Mouse (Mus musculus) kidney, embryonic 14.5 days (tissue): Measurements from ENCODE around the gene Kri1. TPM values are rescaled to one million over a fixed set of nuclear protein-coding genes. Genes with fewer than 3 reads are reported as not detected.

Source experiments
- ATAC-seq: fragments of 200-750 bp; cut with Nextera tagmentation; 2 replicates; pipeline ENCODE4 v1.8.0; 2017; ENCODE audit warnings: moderate number of reproducible peaks, mild to moderate bottlenecking, moderate TSS enrichment, moderate library complexity; ENCODE audit not compliant: low FRiP score, low TSS enrichment
- H3K27ac ChIP-seq: fragments of 300-500 bp; sonication (generic); 2 replicates; pipeline ENCODE4 v1.5.1; 2014; ENCODE audit warnings: low read depth, mild to moderate bottlenecking, low read length, moderate library complexity, mixed read lengths
- H3K27me3 ChIP-seq: fragments of 300-500 bp; sonication (generic); 2 replicates; pipeline ENCODE4 v1.6.1; 2014; ENCODE audit warnings: mild to moderate bottlenecking, low read length; ENCODE audit not compliant: control insufficient read depth, insufficient read depth
- H3K36me3 ChIP-seq: fragments of 300-500 bp; sonication (generic); 2 replicates; pipeline ENCODE4 v1.6.1; 2014; ENCODE audit warnings: low read length, mixed read lengths; ENCODE audit not compliant: control insufficient read depth, insufficient read depth
- H3K4me1 ChIP-seq: fragments of 300-500 bp; sonication (generic); 2 replicates; pipeline ENCODE4 v1.6.1; 2014; ENCODE audit warnings: low read length, mixed read lengths; ENCODE audit not compliant: control insufficient read depth, insufficient read depth
- H3K4me2 ChIP-seq: fragments of 300-500 bp; sonication (generic); replicated peaks from 2 replicates; pipeline ENCODE4 v1.6.1; 2014; ENCODE audit warnings: low read depth, mild to moderate bottlenecking, low read length
- H3K4me3 ChIP-seq: fragments of 300-500 bp; sonication (generic); 2 replicates; pipeline ENCODE4 v1.5.1; 2014; ENCODE audit warnings: mild to moderate bottlenecking, low read length
- H3K9ac ChIP-seq: fragments of 300-500 bp; sonication (generic); 2 replicates; pipeline ENCODE4 v1.6.1; 2014; ENCODE audit warnings: low read depth, mild to moderate bottlenecking, low read length, moderate library complexity
- H3K9me3 ChIP-seq: fragments of 300-500 bp; sonication (generic); 2 replicates; pipeline ENCODE4 v1.6.1; 2016; ENCODE audit warnings: low read length; ENCODE audit not compliant: control insufficient read depth
- WGBS: fragments of 180-500 bp; shearing (Covaris S2); extraction: QIAGEN DNeasy Blood & Tissue Kit; methylation state at CpG from one replicate; pipeline ENCODE4 v1.1.7; 2014; 5-methylcytosine and 5-hydroxymethylcytosine counted together
- polyA plus RNA-seq: library from polyadenylated mRNA; unstranded; fragments of >200 nt; fragmentation: Nextera tagmentation; extraction: Ambion mirVana; gene quantifications from 2 replicates; pipeline ENCODE4 v1.2.1, GENCODE M21; 2014

Kri1 gene
- polyA plus RNA-seq, 1 experiment from 2014 or later: 18.6 TPM

GRCm38 (mm10) chr9:21286753-21287152 is 1.0 kb downstream of the Kri1 start:
- peak overlapping the region; percentile 84 for H3K4me2 ChIP-seq
- peaks cover 27% of the 10 kb centered on the region for H3K4me1 ChIP-seq
- no peak for ATAC-seq
- peak overlapping the region; percentile 84; the same call in 1 of the 2 replicates for H3K9ac ChIP-seq
- no peak overlapping the region for H3K27ac ChIP-seq
- H3K36me3 ChIP-seq: peaks cover 30% of the 10 kb centered on the region
- H3K4me3 ChIP-seq: peak overlapping the region; percentile 86
- no peaks in the 10 kb centered on the region for H3K9me3 ChIP-seq
- WGBS: 81% methylated on average over 3 of the region's 3 CpGs
- H3K27me3 ChIP-seq: no peaks in the 10 kb centered on the region

- Histone ChIP-seq H3K4me1 (peaks cover 17% of the 10 kb centered on the region), H3K9me3 (no peaks in the 10 kb centered on the region), H3K4me3 (no peak overlapping the region), H3K27me3 (no peaks in the 10 kb centered on the region), H3K4me2 (no peak overlapping the region), H3K27ac (no peak overlapping the region), H3K36me3 (peaks cover 55% of the 10 kb centered on the region), H3K9ac (no peak overlapping the region)
- WGBS: 81% methylated on average over 3 of the region's 3 CpGs
- ATAC-seq: no peak
These were observed 3.8 kb downstream of the Kri1 start for GRCm38 (mm10) chr9:21283994-21284393.

GRCm38 (mm10) chr9:21283591-21283990 is 4.2 kb downstream of the Kri1 start:
- Histone ChIP-seq H3K9me3 (no peaks in the 10 kb centered on the region), H3K4me3 (no peak overlapping the region), H3K9ac (no peak overlapping the region), H3K27ac (no peak overlapping the region), H3K27me3 (no peaks in the 10 kb centered on the region), H3K4me2 (no peak overlapping the region), H3K36me3 (peaks cover 59% of the 10 kb centered on the region), H3K4me1 (peaks cover 13% of the 10 kb centered on the region)
- WGBS: 96% methylated on average over 5 of the region's 5 CpGs
- ATAC-seq: no peak

GRCm38 (mm10) chr9:21277776-21278175 is 10.0 kb downstream of the Kri1 start:
- H3K4me2 ChIP-seq: no peak overlapping the region
- no peak overlapping the region for H3K9ac ChIP-seq
- H3K36me3 ChIP-seq: peaks cover 86% of the 10 kb centered on the region
- no peaks in the 10 kb centered on the region for H3K27me3 ChIP-seq
- H3K27ac ChIP-seq: no peak overlapping the region
- no peaks in the 10 kb centered on the region for H3K4me1 ChIP-seq
- H3K9me3 ChIP-seq: no peaks in the 10 kb centered on the region
- no peak overlapping the region for H3K4me3 ChIP-seq
- 94% methylated on average over 5 of the region's 5 CpGs for WGBS
- ATAC-seq: no peak

- Histone ChIP-seq H3K36me3 (peaks cover 89% of the 10 kb centered on the region), H3K4me2 (no peak overlapping the region), H3K27me3 (no peaks in the 10 kb centered on the region), H3K27ac (no peak overlapping the region), H3K4me1 (no peaks in the 10 kb centered on the region), H3K4me3 (no peak overlapping the region), H3K9me3 (no peaks in the 10 kb centered on the region), H3K9ac (no peak overlapping the region)
- 92% methylated on average over 8 of the region's 8 CpGs for WGBS
- ATAC-seq: no peak
These were observed 11.5 kb downstream of the Kri1 start for GRCm38 (mm10) chr9:21276307-21276706.

- H3K4me1 ChIP-seq: no peaks in the 10 kb centered on the region
These were observed 12.0 kb downstream of the Kri1 start for GRCm38 (mm10) chr9:21275727-21276126.

GRCm38 (mm10) chr9:21275013-21275710 is 12.6 kb downstream of the Kri1 start:
- Histone ChIP-seq H3K27me3 (no peaks in the 10 kb centered on the region), H3K9me3 (no peaks in the 10 kb centered on the region), H3K36me3 (peaks cover 91% of the 10 kb centered on the region), H3K4me3 (no peak overlapping the region), H3K9ac (no peak overlapping the region), H3K27ac (no peak overlapping the region), H3K4me2 (no peak overlapping the region), H3K4me1 (no peaks in the 10 kb centered on the region)
- 88% methylated on average over 7 of the region's 7 CpGs for WGBS
- ATAC-seq: no peak

More at GRCm38 (mm10) chr9:21275727-21276126, 12.0 kb downstream of the Kri1 start:
- Histone ChIP-seq H3K4me3 (no peak overlapping the region), H3K27me3 (no peaks in the 10 kb centered on the region), H3K27ac (no peak overlapping the region), H3K9ac (no peak overlapping the region), H3K9me3 (no peaks in the 10 kb centered on the region), H3K4me2 (no peak overlapping the region), H3K36me3 (peaks cover 89% of the 10 kb centered on the region)
- no peak; the same call in 1 of the 2 replicates for ATAC-seq
- WGBS: 92% methylated on average over 12 of the region's 12 CpGs

- Histone ChIP-seq H3K36me3 (peaks cover 91% of the 10 kb centered on the region), H3K27me3 (no peaks in the 10 kb centered on the region), H3K27ac (no peak overlapping the region), H3K9ac (no peak overlapping the region), H3K9me3 (no peaks in the 10 kb centered on the region), H3K4me2 (no peak overlapping the region), H3K4me1 (no peaks in the 10 kb centered on the region), H3K4me3 (no peak overlapping the region)
- no peak for ATAC-seq
- WGBS: 91% methylated on average over 3 of the region's 3 CpGs
These were observed 13.4 kb downstream of the Kri1 start for GRCm38 (mm10) chr9:21274336-21274735.

GRCm38 (mm10) chr9:21273520-21274228 is 14.1 kb downstream of the Kri1 start:
- H3K27me3 ChIP-seq: no peaks in the 10 kb centered on the region
- no peaks in the 10 kb centered on the region for H3K4me1 ChIP-seq
- H3K9me3 ChIP-seq: no peaks in the 10 kb centered on the region
- no peak overlapping the region for H3K27ac ChIP-seq
- ATAC-seq: no peak
- H3K4me2 ChIP-seq: no peak overlapping the region
- H3K4me3 ChIP-seq: no peak overlapping the region
- no peak overlapping the region for H3K9ac ChIP-seq
- H3K36me3 ChIP-seq: peaks cover 90% of the 10 kb centered on the region
- 72% methylated on average over 7 of the region's 7 CpGs for WGBS
